Mouse (Mus musculus): ENCODE results near the gene Slc6a6. TPM values are rescaled to one million over a fixed set of nuclear protein-coding genes. Genes with fewer than 3 reads are reported as not detected.

Gene Slc6a6
- polyA plus RNA-seq, 1 experiment from 2014 or later, result 66.8 TPM

- no peaks in the 10 kb centered on the region for H3K36me3 ChIP-seq (ENCODE audit: control insufficient read depth, insufficient read depth, low read length)
- H3K27ac ChIP-seq (replicated peaks in 1 of 2; ENCODE audit: control insufficient read depth in 1 of 2, insufficient read depth in 1 of 2, low read depth in 2 of 2, low read length in 2 of 2), result peak overlapping the region; percentile 51 to 62
- peak; percentile 13; the same call in 1 of the 2 replicates for ATAC-seq (ENCODE audit: insufficient number of reproducible peaks, insufficient read depth, low FRiP score, low read depth)
- peaks cover 10% of the 10 kb centered on the region; the same call in 1 of the 2 replicates for H3K27me3 ChIP-seq (ENCODE audit: control insufficient read depth, insufficient read depth, low read length)
- H3K4me1 ChIP-seq (ENCODE audit: control insufficient read depth in 2 of 2, insufficient read depth in 2 of 2, low read length in 2 of 2), result peaks cover 15 to 22% of the 10 kb centered on the region in 2 experiments
- no peak overlapping the region for H3K4me3 ChIP-seq (ENCODE audit: control insufficient read depth in 1 of 2, insufficient read depth in 1 of 2, low read depth in 1 of 2, low read length in 2 of 2)
- peak overlapping the region; percentile 16; the same call in 1 of the 2 replicates for H3K9ac ChIP-seq (ENCODE audit: low read length)
- H3K9me3 ChIP-seq (ENCODE audit: control insufficient read depth, low read length), result no peaks in the 10 kb centered on the region
- no peak overlapping the region for H3K4me2 ChIP-seq (ENCODE audit: low read length)
- 51% methylated on average over 4 of the region's 4 CpGs for WGBS
Observed at GRCm38 (mm10) chr6:91646822-91647221, 37.0 kb upstream of the Slc6a6 start.

- ATAC-seq (ENCODE audit: insufficient number of reproducible peaks, insufficient read depth, low FRiP score, low read depth), result 0 out of 2 replicates have a peak, but pooled peaks have one; percentile 3
- no peak overlapping the region for H3K4me3 ChIP-seq (ENCODE audit: control insufficient read depth in 1 of 2, insufficient read depth in 1 of 2, low read depth in 1 of 2, low read length in 2 of 2)
- peaks cover 14% of the 10 kb centered on the region for H3K27me3 ChIP-seq (ENCODE audit: control insufficient read depth, insufficient read depth, low read length)
- H3K36me3 ChIP-seq (ENCODE audit: control insufficient read depth, insufficient read depth, low read length), result no peaks in the 10 kb centered on the region
- peaks cover 15 to 22% of the 10 kb centered on the region in 2 experiments for H3K4me1 ChIP-seq (ENCODE audit: control insufficient read depth in 2 of 2, insufficient read depth in 2 of 2, low read length in 2 of 2)
- H3K27ac ChIP-seq (replicated peaks in 1 of 2; ENCODE audit: control insufficient read depth in 1 of 2, insufficient read depth in 1 of 2, low read depth in 2 of 2, low read length in 2 of 2), result peak overlapping the region; percentile 51 to 62; a peak in 3 of 4 replicates
- WGBS, result 31% methylated on average over 9 of the region's 9 CpGs
- no peak overlapping the region for H3K4me2 ChIP-seq (ENCODE audit: low read length)
- H3K9me3 ChIP-seq (ENCODE audit: control insufficient read depth, low read length), result no peaks in the 10 kb centered on the region
- no peak overlapping the region for H3K9ac ChIP-seq (ENCODE audit: low read length)
Observed at GRCm38 (mm10) chr6:91647385-91647791, 36.5 kb upstream of the Slc6a6 start.

- Histone ChIP-seq H3K9ac (ENCODE audit: low read length) (no peak overlapping the region), H3K4me1 (ENCODE audit: control insufficient read depth in 2 of 2, insufficient read depth in 2 of 2, low read length in 2 of 2) (peaks cover 22 to 23% of the 10 kb centered on the region in 2 experiments), H3K27ac (replicated peaks in 1 of 2; ENCODE audit: control insufficient read depth in 1 of 2, insufficient read depth in 1 of 2, low read depth in 2 of 2, low read length in 2 of 2) (no peak overlapping the region), H3K4me2 (ENCODE audit: low read length) (no peak overlapping the region), H3K27me3 (ENCODE audit: control insufficient read depth, insufficient read depth, low read length) (peaks cover 18% of the 10 kb centered on the region), H3K4me3 (ENCODE audit: control insufficient read depth in 1 of 2, insufficient read depth in 1 of 2, low read depth in 1 of 2, low read length in 2 of 2) (no peak overlapping the region), H3K9me3 (ENCODE audit: control insufficient read depth, low read length) (no peaks in the 10 kb centered on the region), H3K36me3 (ENCODE audit: control insufficient read depth, insufficient read depth, low read length) (no peaks in the 10 kb centered on the region)
- WGBS, result 81% methylated on average over 9 of the region's 9 CpGs
- no peak for ATAC-seq (ENCODE audit: insufficient number of reproducible peaks, insufficient read depth, low FRiP score, low read depth)
Observed at GRCm38 (mm10) chr6:91650255-91650654, 33.6 kb upstream of the Slc6a6 start.

GRCm38 (mm10) chr6:91652296-91652695, 31.6 kb upstream of the Slc6a6 start:
- Histone ChIP-seq H3K27me3 (ENCODE audit: control insufficient read depth, insufficient read depth, low read length) (peaks cover 13% of the 10 kb centered on the region), H3K4me2 (ENCODE audit: low read length) (no peak overlapping the region), H3K9ac (ENCODE audit: low read length) (no peak overlapping the region), H3K4me3 (ENCODE audit: control insufficient read depth in 1 of 2, insufficient read depth in 1 of 2, low read depth in 1 of 2, low read length in 2 of 2) (no peak overlapping the region), H3K4me1 (ENCODE audit: control insufficient read depth in 2 of 2, insufficient read depth in 2 of 2, low read length in 2 of 2) (peaks cover 24 to 28% of the 10 kb centered on the region in 2 experiments), H3K27ac (replicated peaks in 1 of 2; ENCODE audit: control insufficient read depth in 1 of 2, insufficient read depth in 1 of 2, low read depth in 2 of 2, low read length in 2 of 2) (no peak overlapping the region), H3K9me3 (ENCODE audit: control insufficient read depth, low read length) (no peaks in the 10 kb centered on the region), H3K36me3 (ENCODE audit: control insufficient read depth, insufficient read depth, low read length) (no peaks in the 10 kb centered on the region)
- no peak for ATAC-seq (ENCODE audit: insufficient number of reproducible peaks, insufficient read depth, low FRiP score, low read depth)
- WGBS, result 89% methylated on average over 3 of the region's 3 CpGs

GRCm38 (mm10) chr6:91655244-91655643, 28.6 kb upstream of the Slc6a6 start:
- Histone ChIP-seq H3K27me3 (ENCODE audit: control insufficient read depth, insufficient read depth, low read length) (peaks cover 7% of the 10 kb centered on the region), H3K4me3 (ENCODE audit: control insufficient read depth in 1 of 2, insufficient read depth in 1 of 2, low read depth in 1 of 2, low read length in 2 of 2) (no peak overlapping the region), H3K4me2 (ENCODE audit: low read length) (no peak overlapping the region), H3K27ac (replicated peaks in 1 of 2; ENCODE audit: control insufficient read depth in 1 of 2, insufficient read depth in 1 of 2, low read depth in 2 of 2, low read length in 2 of 2) (0 out of 4 replicates have a peak overlapping the region, but pooled peaks have one; percentile 12 to 35), H3K4me1 (ENCODE audit: control insufficient read depth in 2 of 2, insufficient read depth in 2 of 2, low read length in 2 of 2) (peaks cover 29 to 31% of the 10 kb centered on the region in 2 experiments), H3K9me3 (ENCODE audit: control insufficient read depth, low read length) (no peaks in the 10 kb centered on the region), H3K36me3 (ENCODE audit: control insufficient read depth, insufficient read depth, low read length) (no peaks in the 10 kb centered on the region), H3K9ac (ENCODE audit: low read length) (no peak overlapping the region)
- ATAC-seq (ENCODE audit: insufficient number of reproducible peaks, insufficient read depth, low FRiP score, low read depth), result peak; percentile 37; the same call in 1 of the 2 replicates
- WGBS, result 43% methylated on average over 3 of the region's 3 CpGs

- H3K4me2 ChIP-seq (ENCODE audit: low read length), result no peak overlapping the region
- WGBS, result 42% methylated on average over 6 of the region's 6 CpGs
- no peak overlapping the region for H3K4me3 ChIP-seq (ENCODE audit: control insufficient read depth in 1 of 2, insufficient read depth in 1 of 2, low read depth in 1 of 2, low read length in 2 of 2)
- peak overlapping the region; percentile 9 to 35; a peak in 2 of 4 replicates for H3K27ac ChIP-seq (replicated peaks in 1 of 2; ENCODE audit: control insufficient read depth in 1 of 2, insufficient read depth in 1 of 2, low read depth in 2 of 2, low read length in 2 of 2)
- ATAC-seq (ENCODE audit: insufficient number of reproducible peaks, insufficient read depth, low FRiP score, low read depth), result peak; percentile 51; the same call in 1 of the 2 replicates
- no peaks in the 10 kb centered on the region for H3K36me3 ChIP-seq (ENCODE audit: control insufficient read depth, insufficient read depth, low read length)
- no peaks in the 10 kb centered on the region for H3K9me3 ChIP-seq (ENCODE audit: control insufficient read depth, low read length)
- H3K4me1 ChIP-seq (ENCODE audit: control insufficient read depth in 2 of 2, insufficient read depth in 2 of 2, low read length in 2 of 2), result peaks cover 27 to 36% of the 10 kb centered on the region in 2 experiments
- H3K9ac ChIP-seq (ENCODE audit: low read length), result no peak overlapping the region
- H3K27me3 ChIP-seq (ENCODE audit: control insufficient read depth, insufficient read depth, low read length), result peaks cover 7% of the 10 kb centered on the region
Observed at GRCm38 (mm10) chr6:91655874-91656433, 27.9 kb upstream of the Slc6a6 start.

- 50% methylated on average over 1 of the region's 1 CpGs for WGBS
- H3K27ac ChIP-seq (replicated peaks in 1 of 2; ENCODE audit: control insufficient read depth in 1 of 2, insufficient read depth in 1 of 2, low read depth in 2 of 2, low read length in 2 of 2), result no peak overlapping the region
- no peaks in the 10 kb centered on the region for H3K9me3 ChIP-seq (ENCODE audit: control insufficient read depth, low read length)
- no peak overlapping the region for H3K4me2 ChIP-seq (ENCODE audit: low read length)
- H3K9ac ChIP-seq (ENCODE audit: low read length), result no peak overlapping the region
- no peaks in the 10 kb centered on the region for H3K36me3 ChIP-seq (ENCODE audit: control insufficient read depth, insufficient read depth, low read length)
- peaks cover 26 to 33% of the 10 kb centered on the region in 2 experiments for H3K4me1 ChIP-seq (ENCODE audit: control insufficient read depth in 2 of 2, insufficient read depth in 2 of 2, low read length in 2 of 2)
- ATAC-seq (ENCODE audit: insufficient number of reproducible peaks, insufficient read depth, low FRiP score, low read depth), result no peak
- H3K4me3 ChIP-seq (ENCODE audit: control insufficient read depth in 1 of 2, insufficient read depth in 1 of 2, low read depth in 1 of 2, low read length in 2 of 2), result no peak overlapping the region
- no peaks in the 10 kb centered on the region for H3K27me3 ChIP-seq (ENCODE audit: control insufficient read depth, insufficient read depth, low read length)
Observed at GRCm38 (mm10) chr6:91658288-91658687, 25.6 kb upstream of the Slc6a6 start.
